Mouse (Mus musculus): Measurements from ENCODE around the gene Cdc42bpb. TPM values are rescaled to one million over a fixed set of nuclear protein-coding genes. Genes with fewer than 3 reads are reported as not detected.
A peak's percentile ranks its signal among the peaks of the same experiment; 100 is the strongest.

Gene Cdc42bpb
- total and polyA plus RNA-seq, 2 experiments from 2014 or later, result 28.4 to 229 TPM

- no peak overlapping the region for H3K9ac ChIP-seq (replicated peaks; ENCODE audit: low read length)
- DNase-seq (ENCODE audit: low spot score) (no peak), ATAC-seq (no peak)
- no peak overlapping the region for H3K4me3 ChIP-seq (ENCODE audit: low read length)
- no peak for TF ChIP-seq CTCF (IDR thresholded peaks at IDR 0.05; ENCODE audit: low read depth)
- WGBS, result 88% methylated on average over 15 of the region's 15 CpGs
- no peaks in the 10 kb centered on the region for H3K9me3 ChIP-seq (ENCODE audit: low read length)
- H3K36me3 ChIP-seq (ENCODE audit: insufficient read depth, low read length), result no peaks in the 10 kb centered on the region
- H3K27me3 ChIP-seq (ENCODE audit: insufficient read depth, low read length), result no peaks in the 10 kb centered on the region
- H3K4me2 ChIP-seq (ENCODE audit: low read depth, low read length), result no peak overlapping the region
- peaks cover 21% of the 10 kb centered on the region for H3K4me1 ChIP-seq (ENCODE audit: insufficient read depth, low read length)
- no peak overlapping the region for H3K27ac ChIP-seq
These were observed 27.8 kb downstream of the Cdc42bpb start for GRCm38 (mm10) chr12:111349540-111350231.

- peaks cover 22% of the 10 kb centered on the region for H3K36me3 ChIP-seq (ENCODE audit: insufficient read depth, low read length)
- TF ChIP-seq CTCF (IDR thresholded peaks at IDR 0.05; ENCODE audit: low read depth), result peak; percentile 33; the same call in 1 of the 2 replicates
These were observed 33.6 kb downstream of the Cdc42bpb start for GRCm38 (mm10) chr12:111343956-111344355.

GRCm38 (mm10) chr12:111340692-111341091 lies 36.8 kb downstream of the Cdc42bpb start:
- no peak overlapping the region for H3K27ac ChIP-seq
- H3K9ac ChIP-seq (replicated peaks; ENCODE audit: low read length), result no peak overlapping the region
- no peaks in the 10 kb centered on the region for H3K27me3 ChIP-seq (ENCODE audit: insufficient read depth, low read length)
- no peaks in the 10 kb centered on the region for H3K9me3 ChIP-seq (ENCODE audit: low read length)
- H3K36me3 ChIP-seq (ENCODE audit: insufficient read depth, low read length), result peaks cover 46% of the 10 kb centered on the region
- no peak for TF ChIP-seq CTCF (IDR thresholded peaks at IDR 0.05; ENCODE audit: low read depth)
- 69% methylated on average over 7 of the region's 7 CpGs for WGBS
- DNase-seq (ENCODE audit: low spot score) (no peak), ATAC-seq (no peak)
- H3K4me2 ChIP-seq (ENCODE audit: low read depth, low read length), result no peak overlapping the region
- H3K4me3 ChIP-seq (ENCODE audit: low read length), result no peak overlapping the region
- no peaks in the 10 kb centered on the region for H3K4me1 ChIP-seq (ENCODE audit: insufficient read depth, low read length)

More at GRCm38 (mm10) chr12:111343956-111344355, 33.6 kb downstream of the Cdc42bpb start:
- DNase-seq (ENCODE audit: low spot score) (no peak), ATAC-seq (no peak)
- H3K9me3 ChIP-seq (ENCODE audit: low read length), result no peaks in the 10 kb centered on the region
- no peak overlapping the region for H3K9ac ChIP-seq (replicated peaks; ENCODE audit: low read length)
- H3K4me1 ChIP-seq (ENCODE audit: insufficient read depth, low read length), result no peaks in the 10 kb centered on the region
- WGBS, result 70% methylated on average over 1 of the region's 1 CpGs
- H3K27me3 ChIP-seq (ENCODE audit: insufficient read depth, low read length), result no peaks in the 10 kb centered on the region
- no peak overlapping the region for H3K27ac ChIP-seq
- H3K4me3 ChIP-seq (ENCODE audit: low read length), result no peak overlapping the region
- H3K4me2 ChIP-seq (ENCODE audit: low read depth, low read length), result no peak overlapping the region

GRCm38 (mm10) chr12:111337864-111338354 lies 39.6 kb downstream of the Cdc42bpb start:
- ATAC-seq (no peak), DNase-seq (ENCODE audit: low spot score) (no peak)
- H3K4me1 ChIP-seq (ENCODE audit: insufficient read depth, low read length), result no peaks in the 10 kb centered on the region
- H3K4me3 ChIP-seq (ENCODE audit: low read length), result no peak overlapping the region
- no peak overlapping the region for H3K27ac ChIP-seq
- H3K4me2 ChIP-seq (ENCODE audit: low read depth, low read length), result no peak overlapping the region
- peak; percentile 26 for TF ChIP-seq CTCF (IDR thresholded peaks at IDR 0.05; ENCODE audit: low read depth)
- H3K36me3 ChIP-seq (ENCODE audit: insufficient read depth, low read length), result peaks cover 63% of the 10 kb centered on the region
- H3K27me3 ChIP-seq (ENCODE audit: insufficient read depth, low read length), result no peaks in the 10 kb centered on the region
- no peak overlapping the region for H3K9ac ChIP-seq (replicated peaks; ENCODE audit: low read length)
- WGBS, result 76% methylated on average over 15 of the region's 15 CpGs
- no peaks in the 10 kb centered on the region for H3K9me3 ChIP-seq (ENCODE audit: low read length)

- TF ChIP-seq CTCF (IDR thresholded peaks at IDR 0.05; ENCODE audit: low read depth), result peak; percentile 29
- Histone ChIP-seq H3K36me3 (ENCODE audit: insufficient read depth, low read length) (peaks cover 40% of the 10 kb centered on the region; the same call in 1 of the 2 replicates), H3K4me2 (ENCODE audit: low read depth, low read length) (no peak overlapping the region), H3K9ac (replicated peaks; ENCODE audit: low read length) (no peak overlapping the region), H3K27ac (peak overlapping the region; percentile 36; the same call in 1 of the 2 replicates), H3K4me1 (ENCODE audit: insufficient read depth, low read length) (no peaks in the 10 kb centered on the region), H3K27me3 (ENCODE audit: insufficient read depth, low read length) (no peaks in the 10 kb centered on the region), H3K4me3 (ENCODE audit: low read length) (no peak overlapping the region), H3K9me3 (ENCODE audit: low read length) (no peaks in the 10 kb centered on the region)
- ATAC-seq (peak; percentile 39), DNase-seq (ENCODE audit: low spot score) (peak; percentile 44)
- WGBS, result 61% methylated on average over 15 of the region's 15 CpGs
These were observed 44.4 kb downstream of the Cdc42bpb start for GRCm38 (mm10) chr12:111333020-111333605.

GRCm38 (mm10) chr12:111332443-111332842 lies 45.1 kb downstream of the Cdc42bpb start:
- peaks cover 38% of the 10 kb centered on the region; the same call in 1 of the 2 replicates for H3K36me3 ChIP-seq (ENCODE audit: insufficient read depth, low read length)
- no peaks in the 10 kb centered on the region for H3K4me1 ChIP-seq (ENCODE audit: insufficient read depth, low read length)
- WGBS, result 90% methylated on average over 11 of the region's 11 CpGs
- no peak for TF ChIP-seq CTCF (IDR thresholded peaks at IDR 0.05; ENCODE audit: low read depth)
- H3K27ac ChIP-seq, result 0 out of 2 replicates have a peak overlapping the region, but pooled peaks have one; percentile 36
- DNase-seq (ENCODE audit: low spot score) (no peak), ATAC-seq (no peak)
- H3K9ac ChIP-seq (replicated peaks; ENCODE audit: low read length), result no peak overlapping the region
- H3K4me2 ChIP-seq (ENCODE audit: low read depth, low read length), result no peak overlapping the region
- H3K9me3 ChIP-seq (ENCODE audit: low read length), result no peaks in the 10 kb centered on the region
- H3K27me3 ChIP-seq (ENCODE audit: insufficient read depth, low read length), result no peaks in the 10 kb centered on the region
- H3K4me3 ChIP-seq (ENCODE audit: low read length), result no peak overlapping the region
